Mouse (Mus musculus): ENCODE data around the gene Sc5d. TPM values are rescaled to one million over a fixed set of nuclear protein-coding genes. Genes with fewer than 3 reads are reported as not detected.

The Sc5d gene
- polyA plus RNA-seq, 1 experiment from 2014 or later: 45.5 TPM

- Histone ChIP-seq H3K4me3 (ENCODE audit: low read depth, low read length) (no peak overlapping the region), H3K9ac (ENCODE audit: low read depth, low read length) (no peak overlapping the region), H3K4me1 (ENCODE audit: control insufficient read depth, insufficient read depth, low read length) (no peaks in the 10 kb centered on the region), H3K27ac (ENCODE audit: low read depth, low read length) (no peak overlapping the region), H3K4me2 (no peak overlapping the region), H3K27me3 (ENCODE audit: control insufficient read depth, insufficient read depth, low read length) (no peaks in the 10 kb centered on the region), H3K9me3 (replicated peaks; ENCODE audit: control insufficient read depth, low read length) (no peaks in the 10 kb centered on the region), H3K36me3 (ENCODE audit: control insufficient read depth, insufficient read depth, low read length) (no peaks in the 10 kb centered on the region)
- ATAC-seq (replicated peaks; ENCODE audit: insufficient number of reproducible peaks, low FRiP score, low TSS enrichment): no peak
- WGBS (ENCODE audit: insufficient replicate concordance): 67% methylated on average over 3 of the region's 3 CpGs
Measured at GRCm38 (mm10) chr9:42278046-42278445, 14.0 kb upstream of the Sc5d start.

- Histone ChIP-seq H3K36me3 (ENCODE audit: control insufficient read depth, insufficient read depth, low read length) (no peaks in the 10 kb centered on the region), H3K4me3 (ENCODE audit: low read depth, low read length) (no peak overlapping the region), H3K9me3 (replicated peaks; ENCODE audit: control insufficient read depth, low read length) (no peaks in the 10 kb centered on the region), H3K4me2 (no peak overlapping the region), H3K27me3 (ENCODE audit: control insufficient read depth, insufficient read depth, low read length) (no peaks in the 10 kb centered on the region), H3K4me1 (ENCODE audit: control insufficient read depth, insufficient read depth, low read length) (no peaks in the 10 kb centered on the region), H3K27ac (ENCODE audit: low read depth, low read length) (no peak overlapping the region), H3K9ac (ENCODE audit: low read depth, low read length) (no peak overlapping the region)
- WGBS (ENCODE audit: insufficient replicate concordance): 80% methylated on average over 1 of the region's 1 CpGs
- no peak for ATAC-seq (replicated peaks; ENCODE audit: insufficient number of reproducible peaks, low FRiP score, low TSS enrichment)
Measured at GRCm38 (mm10) chr9:42277606-42278005, 13.6 kb upstream of the Sc5d start.

GRCm38 (mm10) chr9:42277162-42277561 lies 13.1 kb upstream of the Sc5d start:
- ATAC-seq (replicated peaks; ENCODE audit: insufficient number of reproducible peaks, low FRiP score, low TSS enrichment): no peak

GRCm38 (mm10) chr9:42275761-42276145 lies 11.7 kb upstream of the Sc5d start:
- WGBS (ENCODE audit: insufficient replicate concordance): 59% methylated on average over 11 of the region's 11 CpGs
- H3K4me2 ChIP-seq: peak overlapping the region; percentile 31
- no peak for ATAC-seq (replicated peaks; ENCODE audit: insufficient number of reproducible peaks, low FRiP score, low TSS enrichment)
- no peaks in the 10 kb centered on the region for H3K4me1 ChIP-seq (ENCODE audit: control insufficient read depth, insufficient read depth, low read length)
- no peak overlapping the region for H3K27ac ChIP-seq (ENCODE audit: low read depth, low read length)
- no peak overlapping the region for H3K9ac ChIP-seq (ENCODE audit: low read depth, low read length)
- H3K27me3 ChIP-seq (ENCODE audit: control insufficient read depth, insufficient read depth, low read length): no peaks in the 10 kb centered on the region
- no peaks in the 10 kb centered on the region for H3K36me3 ChIP-seq (ENCODE audit: control insufficient read depth, insufficient read depth, low read length)
- no peak overlapping the region for H3K4me3 ChIP-seq (ENCODE audit: low read depth, low read length)
- H3K9me3 ChIP-seq (replicated peaks; ENCODE audit: control insufficient read depth, low read length): no peaks in the 10 kb centered on the region

More at GRCm38 (mm10) chr9:42277162-42277561, 13.1 kb upstream of the Sc5d start:
- Histone ChIP-seq H3K9me3 (replicated peaks; ENCODE audit: control insufficient read depth, low read length) (no peaks in the 10 kb centered on the region), H3K4me1 (ENCODE audit: control insufficient read depth, insufficient read depth, low read length) (no peaks in the 10 kb centered on the region), H3K27ac (ENCODE audit: low read depth, low read length) (no peak overlapping the region), H3K4me3 (ENCODE audit: low read depth, low read length) (no peak overlapping the region), H3K27me3 (ENCODE audit: control insufficient read depth, insufficient read depth, low read length) (no peaks in the 10 kb centered on the region), H3K36me3 (ENCODE audit: control insufficient read depth, insufficient read depth, low read length) (no peaks in the 10 kb centered on the region), H3K4me2 (no peak overlapping the region), H3K9ac (ENCODE audit: low read depth, low read length) (no peak overlapping the region)

- no peak overlapping the region for H3K9ac ChIP-seq (ENCODE audit: low read depth, low read length)
- WGBS (ENCODE audit: insufficient replicate concordance): 61% methylated on average over 13 of the region's 13 CpGs
- no peaks in the 10 kb centered on the region for H3K9me3 ChIP-seq (replicated peaks; ENCODE audit: control insufficient read depth, low read length)
- H3K4me1 ChIP-seq (ENCODE audit: control insufficient read depth, insufficient read depth, low read length): no peaks in the 10 kb centered on the region
- H3K4me2 ChIP-seq: peak overlapping the region; percentile 31
- no peaks in the 10 kb centered on the region for H3K27me3 ChIP-seq (ENCODE audit: control insufficient read depth, insufficient read depth, low read length)
- ATAC-seq (replicated peaks; ENCODE audit: insufficient number of reproducible peaks, low FRiP score, low TSS enrichment): no peak
- no peaks in the 10 kb centered on the region for H3K36me3 ChIP-seq (ENCODE audit: control insufficient read depth, insufficient read depth, low read length)
- H3K4me3 ChIP-seq (ENCODE audit: low read depth, low read length): no peak overlapping the region
- no peak overlapping the region for H3K27ac ChIP-seq (ENCODE audit: low read depth, low read length)
Measured at GRCm38 (mm10) chr9:42275027-42275760, 11.1 kb upstream of the Sc5d start.

GRCm38 (mm10) chr9:42273682-42274296 lies 9.7 kb upstream of the Sc5d start:
- Histone ChIP-seq H3K9ac (ENCODE audit: low read depth, low read length) (no peak overlapping the region), H3K4me2 (no peak overlapping the region), H3K27ac (ENCODE audit: low read depth, low read length) (no peak overlapping the region), H3K27me3 (ENCODE audit: control insufficient read depth, insufficient read depth, low read length) (no peaks in the 10 kb centered on the region), H3K4me3 (ENCODE audit: low read depth, low read length) (no peak overlapping the region), H3K36me3 (ENCODE audit: control insufficient read depth, insufficient read depth, low read length) (no peaks in the 10 kb centered on the region), H3K4me1 (ENCODE audit: control insufficient read depth, insufficient read depth, low read length) (no peaks in the 10 kb centered on the region), H3K9me3 (replicated peaks; ENCODE audit: control insufficient read depth, low read length) (no peaks in the 10 kb centered on the region)
- 90% methylated on average over 6 of the region's 6 CpGs for WGBS (ENCODE audit: insufficient replicate concordance)
- ATAC-seq (replicated peaks; ENCODE audit: insufficient number of reproducible peaks, low FRiP score, low TSS enrichment): no peak

GRCm38 (mm10) chr9:42273174-42273573 lies 9.1 kb upstream of the Sc5d start:
- Histone ChIP-seq H3K36me3 (ENCODE audit: control insufficient read depth, insufficient read depth, low read length) (no peaks in the 10 kb centered on the region), H3K27me3 (ENCODE audit: control insufficient read depth, insufficient read depth, low read length) (no peaks in the 10 kb centered on the region), H3K9me3 (replicated peaks; ENCODE audit: control insufficient read depth, low read length) (no peaks in the 10 kb centered on the region), H3K4me1 (ENCODE audit: control insufficient read depth, insufficient read depth, low read length) (no peaks in the 10 kb centered on the region), H3K4me2 (no peak overlapping the region), H3K9ac (ENCODE audit: low read depth, low read length) (no peak overlapping the region), H3K27ac (ENCODE audit: low read depth, low read length) (no peak overlapping the region), H3K4me3 (ENCODE audit: low read depth, low read length) (no peak overlapping the region)
- WGBS (ENCODE audit: insufficient replicate concordance): 67% methylated on average over 3 of the region's 3 CpGs
- ATAC-seq (replicated peaks; ENCODE audit: insufficient number of reproducible peaks, low FRiP score, low TSS enrichment): no peak

GRCm38 (mm10) chr9:42272690-42273089 lies 8.6 kb upstream of the Sc5d start:
- H3K27ac ChIP-seq (ENCODE audit: low read depth, low read length): no peak overlapping the region
- no peaks in the 10 kb centered on the region for H3K36me3 ChIP-seq (ENCODE audit: control insufficient read depth, insufficient read depth, low read length)
- ATAC-seq (replicated peaks; ENCODE audit: insufficient number of reproducible peaks, low FRiP score, low TSS enrichment): no peak
- no peaks in the 10 kb centered on the region for H3K4me1 ChIP-seq (ENCODE audit: control insufficient read depth, insufficient read depth, low read length)
- no peak overlapping the region for H3K9ac ChIP-seq (ENCODE audit: low read depth, low read length)
- H3K4me3 ChIP-seq (ENCODE audit: low read depth, low read length): no peak overlapping the region
- WGBS (ENCODE audit: insufficient replicate concordance): 59% methylated on average over 4 of the region's 4 CpGs
- H3K4me2 ChIP-seq: no peak overlapping the region
- no peaks in the 10 kb centered on the region for H3K27me3 ChIP-seq (ENCODE audit: control insufficient read depth, insufficient read depth, low read length)
- no peaks in the 10 kb centered on the region for H3K9me3 ChIP-seq (replicated peaks; ENCODE audit: control insufficient read depth, low read length)

GRCm38 (mm10) chr9:42271456-42271855 lies 7.4 kb upstream of the Sc5d start:
- no peaks in the 10 kb centered on the region for H3K36me3 ChIP-seq (ENCODE audit: control insufficient read depth, insufficient read depth, low read length)
- ATAC-seq (replicated peaks; ENCODE audit: insufficient number of reproducible peaks, low FRiP score, low TSS enrichment): no peak
- WGBS (ENCODE audit: insufficient replicate concordance): 71% methylated on average over 5 of the region's 5 CpGs

More at GRCm38 (mm10) chr9:42271456-42271855, 7.4 kb upstream of the Sc5d start:
- Histone ChIP-seq H3K4me2 (no peak overlapping the region), H3K4me3 (ENCODE audit: low read depth, low read length) (no peak overlapping the region), H3K9me3 (replicated peaks; ENCODE audit: control insufficient read depth, low read length) (no peaks in the 10 kb centered on the region), H3K27me3 (ENCODE audit: control insufficient read depth, insufficient read depth, low read length) (no peaks in the 10 kb centered on the region), H3K9ac (ENCODE audit: low read depth, low read length) (no peak overlapping the region), H3K27ac (ENCODE audit: low read depth, low read length) (no peak overlapping the region), H3K4me1 (ENCODE audit: control insufficient read depth, insufficient read depth, low read length) (no peaks in the 10 kb centered on the region)
